Mouse (Mus musculus) adrenal gland, postnatal 36 days (tissue): Measurements from ENCODE around the gene Itgb3bp. TPM values are rescaled to one million over a fixed set of nuclear protein-coding genes. Genes with fewer than 3 reads are reported as not detected.

ENCODE experiments used
- DNase-seq, 2 experiments: peaks; one replicate each; pipeline ENCODE4 v3.0.0; 2021; ENCODE audit warnings: mixed read lengths in 1 of 2
- long read RNA-seq, 2 experiments: library from polyadenylated mRNA; stranded (forward); transcript quantifications; one replicate each; pipeline ENCODE4 v2.0.0; 2021; ENCODE audit warnings: borderline sequencing depth in 2 of 2
- total RNA-seq, 2 experiments: library from RNA; stranded (reverse); gene quantifications; 2 replicates each; pipeline ENCODE4 v1.2.3; 2021

The Itgb3bp gene
- total RNA-seq: 1 to 10 TPM; 5.1 to 6.2 TPM
- long read RNA-seq, experiment 1, partial matches to known transcripts: 0 of 5 reads
- long read RNA-seq, experiment 1, other reads (novel, unspliced or antisense): 2 of 5 reads
- long read RNA-seq, experiment 2, partial matches to known transcripts: 1 of 4 reads
- long read RNA-seq, experiment 2, other reads (novel, unspliced or antisense): 1 of 4 reads

- DNase-seq: peak; percentile 89
Measured at GRCm38 (mm10) chr4:99929613-99930517, at the start of gene Itgb3bp. Gene Itgb3bp, minus strand, starts transcription at chr4:99929813.

- DNase-seq: peak in 1 of 2 experiments; percentile 30
Measured at GRCm38 (mm10) chr4:99979326-99979725, 49.7 kb upstream of the Itgb3bp start.

GRCm38 (mm10) chr4:99974375-99974774 is 44.8 kb upstream of the Itgb3bp start:
- DNase-seq: no peak

GRCm38 (mm10) chr4:99973931-99974330 is 44.3 kb upstream of the Itgb3bp start:
- DNase-seq: no peak

GRCm38 (mm10) chr4:99972886-99973285 is 43.3 kb upstream of the Itgb3bp start:
- no peak for DNase-seq

- DNase-seq: no peak
Measured at GRCm38 (mm10) chr4:99970097-99970496, 40.5 kb upstream of the Itgb3bp start.

GRCm38 (mm10) chr4:99969328-99969727 is 39.7 kb upstream of the Itgb3bp start:
- DNase-seq: peak in 1 of 2 experiments; percentile 10

GRCm38 (mm10) chr4:99966555-99966954 is 36.9 kb upstream of the Itgb3bp start:
- DNase-seq: no peak

- no peak for DNase-seq
Measured at GRCm38 (mm10) chr4:99959308-99959707, 29.7 kb upstream of the Itgb3bp start.

GRCm38 (mm10) chr4:99958084-99958815 is 28.6 kb upstream of the Itgb3bp start:
- no peak for DNase-seq

GRCm38 (mm10) chr4:99957186-99957585 is 27.6 kb upstream of the Itgb3bp start:
- DNase-seq: no peak

GRCm38 (mm10) chr4:99955396-99955795 is 25.8 kb upstream of the Itgb3bp start:
- DNase-seq: no peak

GRCm38 (mm10) chr4:99953904-99954303 is 24.3 kb upstream of the Itgb3bp start:
- DNase-seq: no peak

- DNase-seq: no peak
Measured at GRCm38 (mm10) chr4:99947896-99948295, 18.3 kb upstream of the Itgb3bp start.

- DNase-seq: no peak
Measured at GRCm38 (mm10) chr4:99947192-99947591, 17.6 kb upstream of the Itgb3bp start.

- DNase-seq: no peak
Measured at GRCm38 (mm10) chr4:99946516-99946915, 16.9 kb upstream of the Itgb3bp start.

- no peak for DNase-seq
Measured at GRCm38 (mm10) chr4:99945011-99945410, 15.4 kb upstream of the Itgb3bp start.

- no peak for DNase-seq
Measured at GRCm38 (mm10) chr4:99944606-99945005, 15.0 kb upstream of the Itgb3bp start.

GRCm38 (mm10) chr4:99941655-99942414 is 12.2 kb upstream of the Itgb3bp start:
- DNase-seq: peak; percentile 78

GRCm38 (mm10) chr4:99939711-99940505 is 10.3 kb upstream of the Itgb3bp start:
- DNase-seq: no peak

GRCm38 (mm10) chr4:99936278-99936677 is 6.7 kb upstream of the Itgb3bp start:
- no peak for DNase-seq
